Mouse (Mus musculus) myocyte (in vitro differentiated cells): Measurements from ENCODE around the gene Zc3h8. TPM values are rescaled to one million over a fixed set of nuclear protein-coding genes. Genes with fewer than 3 reads are reported as not detected.

Source experiments
- H3K27me3 ChIP-seq: one replicate; pipeline ENCODE4 v1.6.1; 2011; ENCODE audit not compliant: control insufficient read depth, insufficient read depth, insufficient read length
- H3K36me3 ChIP-seq: one replicate; pipeline ENCODE4 v1.6.1; 2011; ENCODE audit not compliant: control insufficient read depth, insufficient read depth
- H3K4me2 ChIP-seq: one replicate; pipeline ENCODE4 v1.6.1; 2011; ENCODE audit warnings: low read depth, control low read depth
- H3K4me3 ChIP-seq: one replicate; pipeline ENCODE4 v1.5.1; 2011; ENCODE audit warnings: mild to moderate bottlenecking, control low read depth, moderate library complexity
- H3K79me2 ChIP-seq: one replicate; pipeline ENCODE4 v1.6.1; 2011; ENCODE audit not compliant: control insufficient read depth, insufficient read depth
- H3ac ChIP-seq: one replicate; pipeline ENCODE4 v1.6.1; 2011; ENCODE audit not compliant: control insufficient read depth, insufficient read length
- CEBPB ChIP-seq: IDR thresholded peaks from 2 replicates; pipeline ENCODE4 v1.6.1; 2011; ENCODE audit warnings: mild to moderate bottlenecking, moderate library complexity; ENCODE audit not compliant: poor library complexity, insufficient read depth, severe bottlenecking
- E2F4 ChIP-seq: IDR thresholded peaks from one replicate; pipeline ENCODE4 v1.6.1; 2011; ENCODE audit warnings: mild to moderate bottlenecking, control low read depth, moderate library complexity; ENCODE audit not compliant: insufficient read depth
- MAX ChIP-seq: IDR thresholded peaks from one replicate; pipeline ENCODE4 v1.6.1; 2011; ENCODE audit warnings: low read depth, mild to moderate bottlenecking, control low read depth
- MYOD1 ChIP-seq, 3 experiments: IDR thresholded peaks; one replicate each; pipeline ENCODE4 v1.6.1; 2011; ENCODE audit warnings: control low read depth in 2 of 3, low read depth in 2 of 3, mild to moderate bottlenecking in 2 of 3, moderate library complexity in 1 of 3; ENCODE audit not compliant: insufficient read length in 2 of 3, control insufficient read depth in 1 of 3
- MYOG ChIP-seq, 3 experiments: IDR thresholded peaks; one replicate each; pipeline ENCODE4 v1.6.1; 2011; ENCODE audit warnings: control low read depth in 2 of 3, low read depth in 2 of 3, mild to moderate bottlenecking in 2 of 3; ENCODE audit not compliant: insufficient read length in 2 of 3, control insufficient read depth in 1 of 3, insufficient read depth in 1 of 3
- POLR2AphosphoS2 ChIP-seq: IDR thresholded peaks from one replicate; pipeline ENCODE4 v1.6.1; 2011; ENCODE audit warnings: low read depth, control low read depth; ENCODE audit not compliant: insufficient read length
- REST ChIP-seq: IDR thresholded peaks from one replicate; pipeline ENCODE4 v1.6.1; 2011; ENCODE audit warnings: mild to moderate bottlenecking, control low read depth, moderate library complexity; ENCODE audit not compliant: insufficient read depth, insufficient read length
- SRF ChIP-seq: IDR thresholded peaks from one replicate; pipeline ENCODE4 v1.6.1; 2011; ENCODE audit warnings: low read depth; ENCODE audit not compliant: control insufficient read depth, insufficient read length
- TCF12 ChIP-seq: IDR thresholded peaks from one replicate; pipeline ENCODE4 v1.6.1; 2011; ENCODE audit warnings: mild to moderate bottlenecking, control low read depth; ENCODE audit not compliant: poor library complexity, insufficient read depth, severe bottlenecking
- TCF3 ChIP-seq: IDR thresholded peaks from one replicate; pipeline ENCODE4 v1.6.1; 2011; ENCODE audit warnings: low read depth, control low read depth; ENCODE audit not compliant: insufficient read length
- USF1 ChIP-seq: IDR thresholded peaks from one replicate; pipeline ENCODE4 v1.6.1; 2011; ENCODE audit warnings: low read depth, mild to moderate bottlenecking, control low read depth, moderate library complexity
- polyA plus RNA-seq: library from polyadenylated mRNA; unstranded; fragments of >200 nt; fragmentation: generic; extraction: Trizol; gene quantifications from one replicate; pipeline ENCODE4 v1.2.1, GENCODE M21; 2012; ENCODE audit warnings: missing spikeins

The Zc3h8 gene
- polyA plus RNA-seq, 1 experiment: 1.8 TPM

GRCm38 (mm10) chr2:128892180-128892721 lies 51.6 kb downstream of the Zc3h8 start:
- H3K27me3 ChIP-seq: no peaks in the 10 kb centered on the region
- H3K79me2 ChIP-seq: no peaks in the 10 kb centered on the region
- no peak overlapping the region for H3K4me3 ChIP-seq
- TF ChIP-seq TCF12: no peak
- no peak for TF ChIP-seq MYOG (IDR thresholded peaks at IDR 0.05; ENCODE audit: control insufficient read depth in 1 of 3, insufficient read depth in 1 of 3, insufficient read length in 2 of 3, low read depth in 2 of 3)
- H3K4me2 ChIP-seq: no peak overlapping the region
- H3ac ChIP-seq: no peak overlapping the region
- no peaks in the 10 kb centered on the region for H3K36me3 ChIP-seq

GRCm38 (mm10) chr2:128890661-128891335 lies 53.1 kb downstream of the Zc3h8 start:
- H3ac ChIP-seq: no peak overlapping the region
- H3K4me3 ChIP-seq: no peak overlapping the region
- H3K79me2 ChIP-seq: no peaks in the 10 kb centered on the region
- no peak for TF ChIP-seq POLR2AphosphoS2
- no peak for TF ChIP-seq SRF
- no peak for TF ChIP-seq MYOD1 (IDR thresholded peaks at IDR 0.05; ENCODE audit: control insufficient read depth in 1 of 3, insufficient read length in 2 of 3, low read depth in 2 of 3)
- no peaks in the 10 kb centered on the region for H3K36me3 ChIP-seq
- no peaks in the 10 kb centered on the region for H3K27me3 ChIP-seq
- H3K4me2 ChIP-seq: no peak overlapping the region

DNA sequence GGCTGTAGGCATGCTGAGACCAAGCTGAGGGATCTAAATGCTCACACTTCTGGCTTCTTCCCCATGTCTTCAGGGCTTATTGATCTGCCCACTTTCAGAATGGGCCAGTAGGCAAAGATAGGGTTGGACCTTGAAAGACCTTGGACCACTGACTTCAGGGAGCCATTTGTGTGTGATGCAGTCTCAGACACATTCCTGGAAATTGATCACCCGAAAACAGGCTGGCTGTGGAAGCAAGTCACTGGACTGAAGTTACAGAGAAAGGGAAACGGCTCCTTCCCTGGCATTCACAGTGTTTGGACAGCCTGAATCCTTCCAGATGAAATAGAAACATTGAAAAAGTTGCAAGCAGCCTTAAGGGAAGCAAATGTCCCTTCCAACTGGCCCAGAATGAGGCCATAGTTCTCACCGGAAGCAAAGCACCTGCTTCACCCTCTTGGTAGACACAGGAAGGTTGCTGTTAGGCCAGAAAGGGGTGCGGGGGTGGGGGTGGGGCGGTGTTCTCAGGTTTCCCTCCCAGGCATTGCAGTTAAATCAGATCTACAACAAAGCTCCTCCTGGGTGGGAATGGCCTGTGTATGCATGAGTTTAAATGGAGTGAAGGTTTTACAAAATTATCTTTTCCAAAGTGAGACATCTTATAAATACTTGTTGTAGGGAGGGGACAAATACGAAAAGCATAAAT lies 55.9 kb downstream of the Zc3h8 start:
- no peak overlapping the region for H3ac ChIP-seq
- peaks cover 2% of the 10 kb centered on the region for H3K27me3 ChIP-seq
- no peaks in the 10 kb centered on the region for H3K36me3 ChIP-seq
- TF ChIP-seq MAX (no peak), REST (no peak), USF1 (no peak), MYOG (IDR thresholded peaks at IDR 0.05; ENCODE audit: control insufficient read depth in 1 of 3, insufficient read depth in 1 of 3, insufficient read length in 2 of 3, low read depth in 2 of 3) (no peak), TCF12 (no peak), CEBPB (no peak)
- H3K79me2 ChIP-seq: no peaks in the 10 kb centered on the region
- H3K4me3 ChIP-seq: no peak overlapping the region
- H3K4me2 ChIP-seq: no peak overlapping the region

DNA sequence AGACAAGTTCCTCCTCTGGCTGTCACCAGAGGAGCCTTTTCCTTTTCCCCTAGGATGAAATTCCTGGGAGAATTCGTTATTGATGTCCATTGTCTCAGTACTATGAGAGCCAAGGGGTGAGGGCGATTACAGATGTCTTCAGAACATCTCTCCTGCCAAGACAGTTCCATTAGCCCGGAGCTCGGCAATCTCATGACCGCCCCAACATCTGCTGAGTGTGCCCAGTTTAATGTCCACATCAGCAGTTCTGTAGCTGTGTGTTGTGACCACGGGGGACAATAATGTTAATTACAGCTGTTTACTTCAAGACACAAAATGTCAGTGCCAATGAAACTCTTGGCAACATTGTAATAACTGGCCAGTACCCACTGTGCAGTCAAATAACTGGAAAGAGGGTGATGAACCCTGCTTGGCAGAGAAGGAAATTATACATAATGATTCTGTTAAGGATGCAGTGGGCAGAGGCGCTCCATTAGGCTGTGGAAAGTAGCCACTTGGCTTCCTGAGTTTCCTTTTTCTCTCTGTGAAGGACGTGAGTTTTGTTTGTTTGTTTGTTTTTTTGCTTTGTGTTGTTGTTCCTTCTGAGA lies 58.6 kb downstream of the Zc3h8 start:
- H3K4me2 ChIP-seq: no peak overlapping the region
- H3K27me3 ChIP-seq: peaks cover 4% of the 10 kb centered on the region
- H3K79me2 ChIP-seq: no peaks in the 10 kb centered on the region
- H3ac ChIP-seq: no peak overlapping the region
- no peaks in the 10 kb centered on the region for H3K36me3 ChIP-seq
- no peak overlapping the region for H3K4me3 ChIP-seq
- no peak for TF ChIP-seq TCF3
- TF ChIP-seq TCF12: no peak

DNA sequence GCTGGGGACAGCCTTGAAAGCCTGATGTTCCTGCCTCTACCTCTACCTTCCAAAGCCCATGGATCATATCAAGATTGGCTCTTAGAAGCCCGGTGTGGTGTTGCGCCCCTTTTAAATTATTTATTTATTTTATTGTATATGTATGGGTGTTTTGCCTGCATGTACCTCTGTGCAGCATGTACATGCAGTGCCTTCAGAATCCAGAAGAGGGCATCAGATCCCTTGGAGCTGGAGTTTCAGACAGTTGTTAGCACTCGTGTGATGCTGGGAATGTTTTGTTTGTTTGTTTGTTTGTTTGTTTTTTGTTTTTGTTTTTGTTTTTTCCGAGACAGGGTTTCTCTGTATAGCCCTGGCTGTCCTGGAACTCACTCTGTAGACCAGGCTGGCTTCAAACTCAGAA lies 62.6 kb downstream of the Zc3h8 start:
- TF ChIP-seq SRF (no peak), TCF12 (no peak), MYOG (IDR thresholded peaks at IDR 0.05; ENCODE audit: control insufficient read depth in 1 of 3, insufficient read depth in 1 of 3, insufficient read length in 2 of 3, low read depth in 2 of 3) (no peak), MYOD1 (IDR thresholded peaks at IDR 0.05; ENCODE audit: control insufficient read depth in 1 of 3, insufficient read length in 2 of 3, low read depth in 2 of 3) (no peak), REST (no peak), POLR2AphosphoS2 (no peak), CEBPB (no peak), TCF3 (no peak), E2F4 (no peak)
- H3K4me2 ChIP-seq: no peak overlapping the region
- H3K4me3 ChIP-seq: no peak overlapping the region

More for the DNA sequence above, 62.6 kb downstream of the Zc3h8 start:
- no peak overlapping the region for H3ac ChIP-seq
- H3K36me3 ChIP-seq: no peaks in the 10 kb centered on the region
- H3K27me3 ChIP-seq: peaks cover 4% of the 10 kb centered on the region
- H3K79me2 ChIP-seq: no peaks in the 10 kb centered on the region

Other genes with a start within 250 kb of the Zc3h8 start
- 0.89 TPM for gene Mertk, start 245.1 kb downstream of the Zc3h8 start, polyA plus RNA-seq
- gene Tmem87b, start 126.0 kb downstream of the Zc3h8 start, polyA plus RNA-seq: 5.4 TPM
- gene Fbln7, start 81.1 kb downstream of the Zc3h8 start, polyA plus RNA-seq: 0.19 TPM
- 1.6 TPM for gene Zc3h6, start 23.3 kb upstream of the Zc3h8 start, polyA plus RNA-seq
- gene Gm10762, start 23.6 kb upstream of the Zc3h8 start, polyA plus RNA-seq: 2.8 TPM
- gene Vinac1, start 104.1 kb upstream of the Zc3h8 start, polyA plus RNA-seq: 0.06 TPM
- 9.9 TPM for gene Ttl, start 121.9 kb upstream of the Zc3h8 start, polyA plus RNA-seq
- 15.6 TPM for gene Polr1b, start 156.9 kb upstream of the Zc3h8 start, polyA plus RNA-seq
- gene Chchd5, start 185.6 kb upstream of the Zc3h8 start, polyA plus RNA-seq: 36.8 TPM